Mouse (Mus musculus) thymus, postnatal 25 days (tissue): ENCODE data around the gene Vipr2.
A peak's percentile ranks its signal among the peaks of the same experiment; 100 is the strongest.

Experiments used
- DNase-seq: peaks from one replicate; pipeline ENCODE4 v3.0.0; 2022

Gene Vipr2

DNA sequence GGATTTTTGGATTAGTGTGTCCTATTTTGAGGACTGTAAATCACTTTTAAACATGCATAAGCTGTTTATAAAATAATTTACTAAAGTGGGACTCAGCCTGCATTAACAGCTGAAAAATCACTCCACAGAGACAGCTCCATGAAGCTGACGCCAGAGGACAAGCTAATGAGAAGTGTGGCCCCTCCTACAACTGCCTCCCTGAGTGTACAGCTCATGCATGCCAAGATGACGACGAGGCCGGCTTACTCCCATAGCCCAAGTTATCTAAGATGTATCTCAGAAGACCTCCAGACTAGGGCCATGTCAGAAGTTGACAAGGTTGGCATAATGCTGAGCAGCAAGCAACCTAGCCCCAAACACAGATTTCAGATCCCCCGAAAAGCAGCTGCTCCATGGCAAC, 81.7 kb downstream of the Vipr2 start:
- DNase-seq, result no peak

DNA sequence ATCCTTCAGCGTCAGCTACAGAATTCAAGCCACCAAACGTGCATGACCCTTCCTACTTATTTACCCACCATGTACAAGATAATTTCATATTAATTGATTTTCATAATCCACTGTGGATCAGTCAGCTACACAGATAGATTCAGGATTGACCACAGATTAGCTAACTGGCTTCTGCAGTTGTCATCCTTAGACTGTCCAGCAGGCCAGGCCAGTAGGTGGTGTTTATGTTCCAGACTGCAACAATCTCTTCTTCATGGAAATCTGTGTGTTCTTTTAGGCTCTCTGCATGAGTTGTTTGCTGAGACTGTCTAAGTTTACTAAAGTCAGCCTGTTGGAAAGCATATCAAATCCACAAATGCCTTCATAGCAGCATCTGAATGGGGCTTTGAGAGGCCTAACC, 82.2 kb downstream of the Vipr2 start:
- no peak for DNase-seq

GRCm38 (mm10) chr12:116165368-116165767, 87.8 kb downstream of the Vipr2 start:
- no peak for DNase-seq

GRCm38 (mm10) chr12:116169666-116170065, 92.1 kb downstream of the Vipr2 start:
- no peak for DNase-seq

DNA sequence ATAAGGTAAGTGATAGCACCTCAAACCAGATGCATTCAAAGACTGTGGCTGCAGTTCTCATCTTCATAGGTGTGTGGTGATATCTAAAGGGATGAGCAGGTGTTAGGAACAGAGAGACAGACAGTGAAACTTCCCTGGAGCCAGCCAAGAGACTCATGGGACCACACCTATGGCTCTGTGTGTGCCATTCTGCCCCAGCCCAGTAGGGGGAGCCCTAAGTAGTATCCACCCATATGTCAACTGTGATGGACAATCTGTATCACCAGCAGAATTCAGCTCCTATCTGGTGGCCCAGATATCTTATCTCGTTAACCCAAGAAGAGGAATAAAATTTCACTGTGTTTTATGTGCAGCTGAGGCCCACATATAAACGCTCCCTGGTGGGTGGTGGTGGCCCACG, 99.4 kb downstream of the Vipr2 start:
- DNase-seq, result peak; percentile 61

- DNase-seq, result no peak
These were observed 104.0 kb downstream of the Vipr2 start for GRCm38 (mm10) chr12:116181436-116182050.

DNA sequence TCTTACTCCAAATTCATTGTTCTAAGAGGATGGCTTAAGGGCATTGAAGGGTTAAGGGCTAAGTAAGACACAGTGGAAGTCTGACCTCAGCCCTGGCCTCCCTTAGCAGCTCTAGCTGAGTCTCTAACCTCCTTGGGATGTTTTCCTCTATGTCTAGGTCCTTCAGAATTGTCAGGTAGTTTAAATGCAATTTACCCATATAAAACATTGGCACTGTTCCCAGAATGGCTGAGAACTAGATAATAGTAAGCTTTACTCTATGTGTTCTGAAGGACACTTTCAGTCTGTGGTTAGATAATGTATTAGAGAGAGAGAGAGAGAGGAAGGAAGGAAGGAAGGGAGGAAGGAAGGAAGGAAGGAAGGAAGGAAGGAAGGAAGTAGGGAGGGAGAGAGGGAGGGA, 104.8 kb downstream of the Vipr2 start:
- DNase-seq, result no peak

DNA sequence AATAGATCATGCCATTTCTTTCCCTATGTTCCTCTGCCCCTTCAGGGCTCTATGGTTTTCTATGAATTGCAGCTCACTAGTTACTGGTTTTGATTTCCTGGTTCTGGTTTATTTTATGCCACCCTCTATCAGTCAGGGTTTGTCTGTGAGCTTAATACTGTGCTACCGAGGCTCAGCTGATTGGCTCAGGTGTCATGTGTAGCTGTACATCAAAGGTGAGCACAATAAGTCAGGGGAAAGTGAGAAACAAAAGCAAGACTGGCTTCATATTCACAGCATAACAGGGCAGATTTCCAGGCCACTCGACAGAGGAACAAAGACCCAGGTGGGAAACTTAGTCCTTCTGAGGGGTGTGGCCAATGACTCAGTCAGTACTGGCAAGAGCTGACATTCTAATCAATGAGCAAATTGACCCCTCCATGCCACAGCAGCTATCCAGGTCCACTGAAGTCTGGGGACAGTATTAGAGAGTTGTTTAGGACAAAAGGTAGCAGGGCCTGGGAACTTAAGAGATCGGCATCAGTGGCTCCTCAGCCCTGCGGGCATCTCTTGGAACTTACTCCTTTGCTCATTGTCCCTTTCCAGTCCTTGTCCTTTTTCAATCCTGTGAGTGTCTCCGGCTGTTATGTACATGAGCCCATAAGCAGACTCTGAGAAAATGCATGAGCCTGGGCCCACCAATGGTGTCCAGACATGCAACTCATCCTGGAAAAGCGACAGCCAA, 105.8 kb downstream of the Vipr2 start:
- DNase-seq, result no peak

- DNase-seq, result no peak
These were observed 116.4 kb downstream of the Vipr2 start for GRCm38 (mm10) chr12:116193952-116194351.

- no peak for DNase-seq
These were observed 117.1 kb downstream of the Vipr2 start for GRCm38 (mm10) chr12:116194641-116195040.
